Mouse (Mus musculus): Measurements from ENCODE around the gene Med13l. TPM values are rescaled to one million over a fixed set of nuclear protein-coding genes. Genes with fewer than 3 reads are reported as not detected.

Gene Med13l
- polyA plus RNA-seq, 1 experiment from 2014 or later, result 12.2 TPM

DNA sequence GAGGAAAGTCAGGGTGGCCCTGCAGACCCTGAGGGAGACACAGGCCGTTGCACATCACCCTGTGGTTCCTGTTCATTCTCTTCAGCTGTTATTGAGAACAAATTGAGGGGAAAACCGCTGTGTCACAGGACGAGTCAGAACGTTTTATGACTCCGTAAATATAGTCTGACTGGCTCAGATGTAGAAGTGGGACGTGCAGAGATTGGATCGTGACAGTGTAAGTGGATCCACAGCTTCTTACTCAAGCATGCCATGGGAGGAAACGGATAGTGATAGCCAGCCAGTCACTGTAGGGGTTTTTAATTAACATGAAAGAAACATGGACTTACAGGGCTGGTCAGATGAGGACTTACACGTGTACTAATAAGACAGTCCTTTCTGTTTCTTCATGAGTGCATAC is 174.0 kb downstream of the Med13l start:
- H3K36me3 ChIP-seq (ENCODE audit: control insufficient read depth, insufficient read depth), result peaks cover 73% of the 10 kb centered on the region
- H3K27ac ChIP-seq (ENCODE audit: low read length), result no peak overlapping the region

DNA sequence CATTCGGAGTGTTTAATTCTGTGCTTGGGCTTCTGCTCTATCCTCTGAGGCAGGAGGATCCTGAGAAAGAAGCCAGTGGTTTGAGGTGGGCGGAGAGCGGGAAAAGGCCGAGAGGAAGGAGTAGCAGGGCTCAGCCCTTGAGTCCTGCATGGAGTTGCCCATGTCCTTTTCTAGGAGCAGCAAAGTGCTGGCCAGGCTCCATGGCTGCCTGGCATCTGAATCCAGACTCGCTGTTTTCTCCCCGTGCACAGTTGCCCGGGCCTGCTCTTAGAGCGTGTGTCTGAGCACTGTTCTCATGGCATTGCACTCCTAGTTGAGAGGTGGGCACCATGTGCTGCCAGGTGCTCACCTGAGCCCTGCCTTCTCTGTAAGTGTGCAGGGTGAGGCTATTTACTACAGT is 175.3 kb downstream of the Med13l start:
- Histone ChIP-seq H3K4me2 (ENCODE audit: low read depth, low read length) (no peak overlapping the region), H3K27me3 (ENCODE audit: control insufficient read depth, insufficient read depth, low read depth, low read length) (no peaks in the 10 kb centered on the region), H3K9me3 (replicated peaks; ENCODE audit: control insufficient read depth, low read length) (no peaks in the 10 kb centered on the region), H3K4me1 (ENCODE audit: control insufficient read depth, low read depth, low read length) (no peaks in the 10 kb centered on the region), H3K27ac (ENCODE audit: low read length) (no peak overlapping the region), H3K9ac (ENCODE audit: low read depth, low read length) (no peak overlapping the region), H3K36me3 (ENCODE audit: control insufficient read depth, insufficient read depth) (peaks cover 72% of the 10 kb centered on the region), H3K4me3 (ENCODE audit: low read depth, low read length) (no peak overlapping the region)
- WGBS (ENCODE audit: insufficient replicate concordance), result 85% methylated on average over 8 of the region's 8 CpGs
- ATAC-seq (ENCODE audit: low read depth), result no peak

More for the DNA sequence above, 174.0 kb downstream of the Med13l start:
- Histone ChIP-seq H3K4me2 (ENCODE audit: low read depth, low read length) (no peak overlapping the region), H3K9ac (ENCODE audit: low read depth, low read length) (no peak overlapping the region), H3K4me3 (ENCODE audit: low read depth, low read length) (no peak overlapping the region), H3K27me3 (ENCODE audit: control insufficient read depth, insufficient read depth, low read depth, low read length) (no peaks in the 10 kb centered on the region), H3K4me1 (ENCODE audit: control insufficient read depth, low read depth, low read length) (no peaks in the 10 kb centered on the region), H3K9me3 (replicated peaks; ENCODE audit: control insufficient read depth, low read length) (no peaks in the 10 kb centered on the region)
- ATAC-seq (ENCODE audit: low read depth), result no peak
- WGBS (ENCODE audit: insufficient replicate concordance), result 84% methylated on average over 9 of the region's 9 CpGs

DNA sequence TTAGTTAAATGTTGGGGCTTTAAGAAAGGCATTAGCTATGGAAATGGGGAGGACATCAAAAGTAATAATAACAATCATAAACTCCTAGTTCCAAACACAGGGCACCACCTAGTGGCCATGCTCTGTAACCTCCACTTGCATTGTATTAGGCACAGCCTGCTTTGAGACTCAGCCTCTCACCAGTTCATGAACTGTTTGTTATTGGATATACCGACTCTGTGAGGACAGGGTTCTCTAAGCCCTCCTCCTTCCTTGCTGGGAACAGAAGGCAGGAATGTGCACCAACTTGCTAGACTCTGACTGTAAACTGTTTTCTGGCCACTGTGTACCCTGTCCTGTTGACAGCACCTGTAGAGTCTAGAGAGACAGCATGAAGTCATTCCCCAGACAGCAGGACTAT is 177.1 kb downstream of the Med13l start:
- Histone ChIP-seq H3K4me1 (ENCODE audit: control insufficient read depth, low read depth, low read length) (no peaks in the 10 kb centered on the region), H3K9ac (ENCODE audit: low read depth, low read length) (no peak overlapping the region), H3K36me3 (ENCODE audit: control insufficient read depth, insufficient read depth) (peaks cover 82% of the 10 kb centered on the region), H3K9me3 (replicated peaks; ENCODE audit: control insufficient read depth, low read length) (no peaks in the 10 kb centered on the region), H3K27ac (ENCODE audit: low read length) (no peak overlapping the region), H3K4me2 (ENCODE audit: low read depth, low read length) (no peak overlapping the region), H3K4me3 (ENCODE audit: low read depth, low read length) (no peak overlapping the region), H3K27me3 (ENCODE audit: control insufficient read depth, insufficient read depth, low read depth, low read length) (no peaks in the 10 kb centered on the region)
- WGBS (ENCODE audit: insufficient replicate concordance), result 65% methylated on average over 1 of the region's 1 CpGs
- 0 out of 2 replicates have a peak, but pooled peaks have one; percentile 13 for ATAC-seq (ENCODE audit: low read depth)

DNA sequence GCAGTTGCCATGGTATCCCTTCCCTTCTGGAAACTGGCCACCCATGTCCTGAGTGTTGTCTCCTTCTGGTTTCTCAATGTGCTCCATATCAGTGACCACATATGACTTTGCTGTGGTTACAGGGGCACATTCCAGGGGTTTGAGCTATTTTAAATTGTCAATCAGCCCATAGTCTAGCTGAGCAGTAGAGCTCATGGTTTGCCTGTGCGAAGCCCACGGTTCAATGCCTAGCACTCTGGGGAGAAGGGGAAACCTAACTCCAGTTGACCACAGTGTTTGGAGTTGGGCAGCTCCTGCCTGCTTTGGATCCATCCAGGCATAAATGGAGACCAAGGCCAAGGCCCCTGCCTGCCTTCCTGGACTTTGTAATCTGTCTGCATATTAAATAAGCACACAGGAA is 182.6 kb downstream of the Med13l start:
- H3K9ac ChIP-seq (ENCODE audit: low read depth, low read length), result no peak overlapping the region
- no peak overlapping the region for H3K27ac ChIP-seq (ENCODE audit: low read length)
- H3K9me3 ChIP-seq (replicated peaks; ENCODE audit: control insufficient read depth, low read length), result no peaks in the 10 kb centered on the region
- no peak overlapping the region for H3K4me2 ChIP-seq (ENCODE audit: low read depth, low read length)
- 69% methylated on average over 2 of the region's 2 CpGs for WGBS (ENCODE audit: insufficient replicate concordance)
- no peaks in the 10 kb centered on the region for H3K4me1 ChIP-seq (ENCODE audit: control insufficient read depth, low read depth, low read length)
- H3K4me3 ChIP-seq (ENCODE audit: low read depth, low read length), result no peak overlapping the region
- ATAC-seq (ENCODE audit: low read depth), result no peak
- H3K36me3 ChIP-seq (ENCODE audit: control insufficient read depth, insufficient read depth), result peaks cover 82% of the 10 kb centered on the region
- H3K27me3 ChIP-seq (ENCODE audit: control insufficient read depth, insufficient read depth, low read depth, low read length), result no peaks in the 10 kb centered on the region

DNA sequence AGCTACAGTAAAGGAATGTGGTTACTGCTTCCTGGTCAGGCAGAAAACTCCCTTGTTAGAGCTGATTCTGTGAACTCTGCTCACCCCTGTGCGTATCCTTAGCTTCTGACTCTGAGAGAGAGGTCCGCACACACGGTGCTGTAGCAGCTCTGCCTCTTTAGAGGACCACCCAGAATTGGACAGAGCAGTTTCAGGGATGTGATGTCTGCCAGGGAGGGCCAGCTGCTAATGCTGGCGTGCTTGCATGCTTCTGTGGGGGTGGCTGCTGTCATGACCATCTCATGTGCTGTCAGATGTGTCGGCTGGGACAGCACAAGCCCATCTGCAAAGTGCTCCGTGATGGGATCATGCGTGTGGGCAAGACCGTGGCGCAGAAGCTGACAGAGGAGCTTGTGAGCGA is 186.5 kb downstream of the Med13l start:
- no peak overlapping the region for H3K9ac ChIP-seq (ENCODE audit: low read depth, low read length)
- H3K4me2 ChIP-seq (ENCODE audit: low read depth, low read length), result no peak overlapping the region
- no peak overlapping the region for H3K27ac ChIP-seq (ENCODE audit: low read length)
- ATAC-seq (ENCODE audit: low read depth), result no peak
- H3K9me3 ChIP-seq (replicated peaks; ENCODE audit: control insufficient read depth, low read length), result no peaks in the 10 kb centered on the region
- H3K36me3 ChIP-seq (ENCODE audit: control insufficient read depth, insufficient read depth), result peaks cover 81% of the 10 kb centered on the region
- no peak overlapping the region for H3K4me3 ChIP-seq (ENCODE audit: low read depth, low read length)
- no peaks in the 10 kb centered on the region for H3K27me3 ChIP-seq (ENCODE audit: control insufficient read depth, insufficient read depth, low read depth, low read length)
- H3K4me1 ChIP-seq (ENCODE audit: control insufficient read depth, low read depth, low read length), result no peaks in the 10 kb centered on the region
- 92% methylated on average over 10 of the region's 10 CpGs for WGBS (ENCODE audit: insufficient replicate concordance)

DNA sequence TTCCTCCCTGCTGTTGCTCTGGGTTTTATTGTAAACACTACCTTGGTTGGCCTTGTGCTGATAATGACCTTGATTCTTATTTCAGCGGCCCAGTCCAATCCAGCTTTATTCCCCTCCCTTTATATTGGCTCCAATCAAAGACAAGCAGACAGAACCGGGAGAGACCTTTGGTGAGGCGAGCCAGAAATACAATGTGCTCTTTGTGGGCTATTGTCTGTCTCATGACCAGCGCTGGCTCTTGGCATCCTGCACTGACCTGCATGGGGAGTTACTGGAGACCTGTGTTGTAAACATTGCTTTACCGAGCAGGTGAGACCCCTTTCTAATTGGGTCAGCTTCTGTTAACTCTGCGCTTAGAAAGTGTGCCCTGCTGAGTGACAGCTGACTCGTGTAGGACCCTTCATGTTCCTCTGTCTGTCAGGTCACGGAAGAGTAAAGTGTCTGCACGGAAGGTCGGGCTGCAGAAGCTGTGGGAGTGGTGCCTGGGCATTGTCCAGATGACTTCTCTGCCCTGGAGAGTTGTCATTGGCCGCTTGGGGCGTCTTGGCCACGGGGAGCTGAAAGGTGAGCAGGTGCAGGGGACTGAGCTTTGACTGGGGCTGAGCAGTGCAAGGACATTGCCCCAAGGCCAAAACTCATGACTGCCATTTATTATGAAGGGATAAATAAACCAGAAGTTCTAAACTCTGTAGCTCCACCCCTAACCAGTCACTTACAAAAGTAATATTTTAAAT is 191.1 kb downstream of the Med13l start:
- H3K9ac ChIP-seq (ENCODE audit: low read depth, low read length), result no peak overlapping the region
- H3K4me2 ChIP-seq (ENCODE audit: low read depth, low read length), result no peak overlapping the region
- H3K4me3 ChIP-seq (ENCODE audit: low read depth, low read length), result no peak overlapping the region
- no peaks in the 10 kb centered on the region for H3K27me3 ChIP-seq (ENCODE audit: control insufficient read depth, insufficient read depth, low read depth, low read length)
- H3K9me3 ChIP-seq (replicated peaks; ENCODE audit: control insufficient read depth, low read length), result no peaks in the 10 kb centered on the region
- H3K36me3 ChIP-seq (ENCODE audit: control insufficient read depth, insufficient read depth), result peaks cover 83% of the 10 kb centered on the region
- H3K4me1 ChIP-seq (ENCODE audit: control insufficient read depth, low read depth, low read length), result no peaks in the 10 kb centered on the region
- ATAC-seq (ENCODE audit: low read depth), result no peak
- 87% methylated on average over 13 of the region's 13 CpGs for WGBS (ENCODE audit: insufficient replicate concordance)
- no peak overlapping the region for H3K27ac ChIP-seq (ENCODE audit: low read length)

DNA sequence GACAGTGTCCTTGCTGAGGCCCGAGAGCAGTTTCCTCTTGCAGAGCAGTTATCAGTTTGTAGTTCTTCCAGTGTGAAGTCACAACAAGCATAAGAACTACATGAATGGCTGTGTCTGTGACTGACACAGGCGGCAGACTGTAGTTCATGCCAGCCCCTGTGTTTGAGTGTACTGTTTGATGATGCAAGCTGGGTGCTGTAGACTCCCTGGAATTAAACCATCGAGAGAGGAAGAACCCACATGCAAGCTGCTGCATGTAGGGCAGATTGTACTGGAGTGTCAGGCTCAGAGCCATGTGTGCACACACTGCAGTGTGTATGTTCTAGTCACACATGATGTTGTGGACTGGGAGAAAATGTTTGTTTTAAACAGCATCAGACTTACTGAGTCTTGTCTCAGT is 192.4 kb downstream of the Med13l start:
- H3K36me3 ChIP-seq (ENCODE audit: control insufficient read depth, insufficient read depth), result peaks cover 88% of the 10 kb centered on the region
- 83% methylated on average over 3 of the region's 3 CpGs for WGBS (ENCODE audit: insufficient replicate concordance)
- ATAC-seq (ENCODE audit: low read depth), result no peak

DNA sequence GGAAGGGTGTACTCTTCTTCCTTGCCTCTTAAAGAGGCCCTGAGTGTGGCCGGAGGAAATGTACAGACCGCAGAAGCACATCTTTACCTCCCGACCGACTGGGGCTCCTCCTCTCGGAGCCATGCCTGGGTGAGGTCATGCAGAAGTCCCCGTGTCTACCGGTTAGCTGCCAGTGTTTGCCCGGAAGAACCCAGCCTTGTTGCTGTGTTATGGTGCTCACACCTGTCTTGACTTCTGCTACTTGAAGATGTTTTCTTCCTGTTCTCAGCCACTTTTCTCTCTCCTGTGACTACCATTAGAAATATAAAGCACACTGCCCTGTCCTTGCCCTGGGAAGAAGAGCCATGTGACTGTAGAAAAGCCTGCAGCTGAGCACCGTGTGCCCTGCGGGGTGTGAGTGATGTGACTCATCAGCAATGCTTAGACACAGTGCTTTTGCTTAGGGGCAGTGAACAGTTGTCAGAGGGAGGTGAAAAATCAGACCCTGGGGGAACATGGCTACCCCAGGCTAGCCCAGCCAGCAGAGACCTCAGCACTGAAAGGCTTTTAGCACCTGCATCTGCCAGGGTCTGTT is 193.1 kb downstream of the Med13l start:
- WGBS (ENCODE audit: insufficient replicate concordance), result 90% methylated on average over 10 of the region's 10 CpGs
- Histone ChIP-seq H3K27ac (ENCODE audit: low read length) (no peak overlapping the region), H3K9me3 (replicated peaks; ENCODE audit: control insufficient read depth, low read length) (no peaks in the 10 kb centered on the region), H3K9ac (ENCODE audit: low read depth, low read length) (no peak overlapping the region), H3K4me1 (ENCODE audit: control insufficient read depth, low read depth, low read length) (no peaks in the 10 kb centered on the region), H3K27me3 (ENCODE audit: control insufficient read depth, insufficient read depth, low read depth, low read length) (no peaks in the 10 kb centered on the region), H3K4me2 (ENCODE audit: low read depth, low read length) (no peak overlapping the region), H3K4me3 (ENCODE audit: low read depth, low read length) (no peak overlapping the region), H3K36me3 (ENCODE audit: control insufficient read depth, insufficient read depth) (peaks cover 91% of the 10 kb centered on the region)
- ATAC-seq (ENCODE audit: low read depth), result no peak

More for the DNA sequence above, 192.4 kb downstream of the Med13l start:
- no peaks in the 10 kb centered on the region for H3K9me3 ChIP-seq (replicated peaks; ENCODE audit: control insufficient read depth, low read length)
- H3K27ac ChIP-seq (ENCODE audit: low read length), result no peak overlapping the region
- H3K27me3 ChIP-seq (ENCODE audit: control insufficient read depth, insufficient read depth, low read depth, low read length), result no peaks in the 10 kb centered on the region
- H3K4me2 ChIP-seq (ENCODE audit: low read depth, low read length), result no peak overlapping the region
- H3K9ac ChIP-seq (ENCODE audit: low read depth, low read length), result no peak overlapping the region
- H3K4me3 ChIP-seq (ENCODE audit: low read depth, low read length), result no peak overlapping the region
- no peaks in the 10 kb centered on the region for H3K4me1 ChIP-seq (ENCODE audit: control insufficient read depth, low read depth, low read length)

DNA sequence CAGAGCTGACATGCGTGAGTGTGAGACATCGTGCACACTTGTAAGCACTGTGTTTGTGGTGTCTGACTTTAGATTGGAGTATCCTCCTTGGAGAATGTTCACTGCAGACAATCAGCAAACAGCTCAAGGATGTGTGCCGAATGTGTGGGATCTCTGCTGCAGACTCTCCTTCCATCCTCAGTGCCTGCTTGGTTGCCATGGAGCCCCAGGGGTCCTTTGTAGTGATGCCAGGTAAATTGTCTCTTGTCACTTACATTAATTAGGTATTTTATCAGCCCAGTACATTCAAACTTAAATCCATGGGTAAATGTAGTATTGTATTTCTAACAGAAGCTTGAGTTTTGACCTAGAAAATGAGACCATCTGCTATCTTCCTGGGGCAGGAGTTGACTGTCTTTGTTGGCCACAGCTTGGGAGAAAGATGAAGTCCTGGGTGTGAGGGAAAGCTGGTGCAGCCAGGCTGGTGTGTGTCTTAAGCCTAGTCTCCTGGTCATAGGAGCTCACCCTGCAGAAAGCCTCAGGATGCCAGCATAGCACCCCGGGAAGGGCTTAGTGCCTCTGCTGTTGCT is 193.8 kb downstream of the Med13l start:
- Histone ChIP-seq H3K4me3 (ENCODE audit: low read depth, low read length) (no peak overlapping the region), H3K4me1 (ENCODE audit: control insufficient read depth, low read depth, low read length) (no peaks in the 10 kb centered on the region), H3K9ac (ENCODE audit: low read depth, low read length) (no peak overlapping the region), H3K4me2 (ENCODE audit: low read depth, low read length) (no peak overlapping the region), H3K36me3 (ENCODE audit: control insufficient read depth, insufficient read depth) (peaks cover 91% of the 10 kb centered on the region), H3K9me3 (replicated peaks; ENCODE audit: control insufficient read depth, low read length) (no peaks in the 10 kb centered on the region), H3K27ac (ENCODE audit: low read length) (no peak overlapping the region), H3K27me3 (ENCODE audit: control insufficient read depth, insufficient read depth, low read depth, low read length) (no peaks in the 10 kb centered on the region)
- 96% methylated on average over 4 of the region's 4 CpGs for WGBS (ENCODE audit: insufficient replicate concordance)
- no peak for ATAC-seq (ENCODE audit: low read depth)
